Mouse (Mus musculus): ENCODE measurements around the gene Rbms3.

- TF ChIP-seq POLR2A (IDR thresholded peaks at IDR 0.05; ENCODE audit: low read depth, low read length): no peak
- TF ChIP-seq MAZ (IDR thresholded peaks at IDR 0.05; ENCODE audit: low read depth, low read length): no peak
- no peak for TF ChIP-seq EP300 (IDR thresholded peaks at IDR 0.05; ENCODE audit: low read length)
- TF ChIP-seq UBTF (IDR thresholded peaks at IDR 0.05; ENCODE audit: low read depth, low read length): no peak
Measured at GRCm38 (mm10) chr9:117192093-117192492, 437.6 kb downstream of the Rbms3 start.
